Mouse (Mus musculus) limb, embryonic 11.5 days (tissue): ENCODE measurements at regions not wholly inside any gene's neighbourhood (a gene's known extent, or its start where the extent isn't known, plus 50 kb on each side); places are given as distances from the start of the nearest gene placed in this dataset.

Experiments
- ATAC-seq: fragments of 200-750 bp; cut with Nextera tagmentation; 2 replicates; pipeline ENCODE4 v1.8.0; 2017; ENCODE audit warnings: low read depth; ENCODE audit not compliant: insufficient number of reproducible peaks, low FRiP score, low TSS enrichment
- DNase-seq: peaks from one replicate; pipeline ENCODE4 v3.0.0-alpha.2; 2015; ENCODE audit warnings: low spot score
- H3K27ac ChIP-seq: fragments of 300-500 bp; sonication (generic); replicated peaks from 2 replicates; pipeline ENCODE4 v1.5.1; 2014; ENCODE audit warnings: low read depth, mild to moderate bottlenecking, low read length
- H3K27me3 ChIP-seq: fragments of 300-500 bp; sonication (generic); 2 replicates; pipeline ENCODE4 v1.6.1; 2014; ENCODE audit warnings: mild to moderate bottlenecking, low read length, mixed read lengths; ENCODE audit not compliant: control insufficient read depth, insufficient read depth
- H3K36me3 ChIP-seq: fragments of 300-500 bp; sonication (generic); 2 replicates; pipeline ENCODE4 v1.6.1; 2014; ENCODE audit warnings: mild to moderate bottlenecking, low read length, moderate library complexity, mixed read lengths; ENCODE audit not compliant: control insufficient read depth, insufficient read depth
- H3K4me1 ChIP-seq: fragments of 300-500 bp; sonication (generic); 2 replicates; pipeline ENCODE4 v1.6.1; 2014; ENCODE audit warnings: low read length, mixed read lengths; ENCODE audit not compliant: control insufficient read depth, insufficient read depth
- H3K4me2 ChIP-seq: fragments of 300-500 bp; sonication (generic); 2 replicates; pipeline ENCODE4 v1.6.1; 2014; ENCODE audit warnings: low read depth, mild to moderate bottlenecking, moderate library complexity; ENCODE audit not compliant: severe bottlenecking
- H3K4me3 ChIP-seq: fragments of 300-500 bp; sonication (generic); 2 replicates; pipeline ENCODE4 v1.5.1; 2014; ENCODE audit warnings: low read depth, low read length
- H3K9ac ChIP-seq: fragments of 300-500 bp; sonication (generic); 2 replicates; pipeline ENCODE4 v1.6.1; 2014; ENCODE audit warnings: mild to moderate bottlenecking, low read length
- H3K9me3 ChIP-seq: fragments of 300-500 bp; sonication (generic); 2 replicates; pipeline ENCODE4 v1.6.1; 2016; ENCODE audit warnings: low read length; ENCODE audit not compliant: control insufficient read depth
- WGBS: fragments of 180-500 bp; shearing (Covaris S2); extraction: QIAGEN DNeasy Blood & Tissue Kit; methylation state at CpG from one replicate; pipeline ENCODE4 v1.1.7; 2014; 5-methylcytosine and 5-hydroxymethylcytosine counted together

DNA sequence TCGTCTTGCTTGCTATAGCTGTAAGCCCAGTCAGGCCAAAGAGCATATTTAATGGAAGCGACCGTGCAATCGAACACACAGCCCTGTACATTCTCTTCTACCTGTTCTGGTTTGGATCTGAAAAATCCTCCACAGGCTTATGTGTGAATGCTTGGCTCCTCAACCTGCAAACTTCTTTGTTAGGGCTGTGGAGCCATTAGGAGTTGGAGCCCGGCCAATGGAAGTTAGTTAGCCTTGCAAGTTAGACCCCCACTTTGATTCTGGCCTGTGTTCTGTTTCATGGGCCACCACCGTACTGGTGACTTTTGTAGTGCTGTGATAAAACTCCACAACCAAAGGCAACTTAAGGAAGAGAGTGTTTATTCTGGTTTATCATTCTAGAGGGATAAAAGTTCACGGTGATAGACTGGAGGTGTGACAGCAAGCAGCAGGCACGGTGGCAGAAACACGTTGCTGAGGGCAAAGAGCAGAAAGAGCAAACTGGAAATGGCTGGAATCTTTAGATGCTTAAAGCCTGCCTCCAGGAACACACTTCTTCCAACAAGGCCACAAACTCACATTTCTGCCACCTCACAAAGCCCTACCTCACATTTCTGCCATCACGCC is 132.3 kb upstream of the Hes1 start:
- Histone ChIP-seq H3K9ac (no peak overlapping the region), H3K4me2 (no peak overlapping the region), H3K36me3 (no peaks in the 10 kb centered on the region), H3K4me3 (no peak overlapping the region), H3K27ac (no peak overlapping the region), H3K4me1 (no peaks in the 10 kb centered on the region), H3K27me3 (no peaks in the 10 kb centered on the region; the same call in 1 of the 2 replicates), H3K9me3 (no peaks in the 10 kb centered on the region)
- 82% methylated on average over 10 of the region's 10 CpGs for WGBS
- ATAC-seq: no peak
- no peak for DNase-seq

DNA sequence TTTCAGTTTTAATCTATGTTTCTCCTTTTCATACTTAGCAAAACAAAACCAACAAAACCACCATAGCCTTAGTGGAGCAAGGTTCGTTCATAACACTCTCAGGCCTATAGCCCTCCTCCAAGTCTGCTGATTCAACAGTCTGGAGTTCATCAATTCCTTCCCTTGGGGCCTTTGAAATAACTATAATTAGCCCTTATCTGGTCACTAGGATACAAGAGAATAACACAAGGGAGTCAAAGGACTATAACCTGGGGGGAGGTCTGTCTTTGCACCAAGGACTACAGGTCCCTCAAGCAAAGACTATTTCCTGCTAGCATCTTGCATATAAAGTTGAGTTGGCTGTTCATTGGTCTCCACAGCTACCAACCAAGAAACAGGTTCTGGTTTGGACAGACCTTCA is 129.5 kb upstream of the Hes1 start:
- Histone ChIP-seq H3K4me3 (no peak overlapping the region), H3K4me1 (peaks cover 7% of the 10 kb centered on the region), H3K4me2 (no peak overlapping the region), H3K9ac (no peak overlapping the region), H3K9me3 (no peaks in the 10 kb centered on the region), H3K27me3 (peaks cover 2% of the 10 kb centered on the region; the same call in 1 of the 2 replicates), H3K36me3 (no peaks in the 10 kb centered on the region), H3K27ac (no peak overlapping the region)
- DNase-seq: no peak
- 63% methylated on average over 1 of the region's 1 CpGs for WGBS
- no peak for ATAC-seq

DNA sequence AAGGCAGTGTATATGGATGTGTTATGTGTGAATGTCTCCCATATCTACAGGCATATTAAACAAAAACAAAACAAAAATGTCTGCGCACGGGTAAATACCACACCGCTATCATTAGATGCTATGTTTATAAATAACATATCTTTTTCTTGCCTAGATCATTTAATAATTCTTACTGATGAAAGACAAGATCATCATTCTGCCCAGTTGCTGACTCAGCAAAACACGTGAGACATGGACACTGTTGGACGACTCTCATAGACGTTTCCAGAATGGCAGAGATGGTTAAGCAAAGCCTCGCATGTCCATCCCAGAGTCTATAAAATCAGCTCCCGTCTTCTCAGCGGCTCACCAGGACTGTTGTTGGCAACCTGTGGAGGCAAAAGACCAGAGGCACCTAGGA is 125.5 kb upstream of the Hes1 start:
- peaks cover 2% of the 10 kb centered on the region; the same call in 1 of the 2 replicates for H3K27me3 ChIP-seq
- peaks cover 18% of the 10 kb centered on the region for H3K4me1 ChIP-seq
- H3K9ac ChIP-seq: no peak overlapping the region
- no peak overlapping the region for H3K4me2 ChIP-seq
- H3K27ac ChIP-seq: no peak overlapping the region
- 92% methylated on average over 9 of the region's 9 CpGs for WGBS
- ATAC-seq: no peak
- H3K4me3 ChIP-seq: no peak overlapping the region
- DNase-seq: no peak
- H3K36me3 ChIP-seq: no peaks in the 10 kb centered on the region
- H3K9me3 ChIP-seq: no peaks in the 10 kb centered on the region

DNA sequence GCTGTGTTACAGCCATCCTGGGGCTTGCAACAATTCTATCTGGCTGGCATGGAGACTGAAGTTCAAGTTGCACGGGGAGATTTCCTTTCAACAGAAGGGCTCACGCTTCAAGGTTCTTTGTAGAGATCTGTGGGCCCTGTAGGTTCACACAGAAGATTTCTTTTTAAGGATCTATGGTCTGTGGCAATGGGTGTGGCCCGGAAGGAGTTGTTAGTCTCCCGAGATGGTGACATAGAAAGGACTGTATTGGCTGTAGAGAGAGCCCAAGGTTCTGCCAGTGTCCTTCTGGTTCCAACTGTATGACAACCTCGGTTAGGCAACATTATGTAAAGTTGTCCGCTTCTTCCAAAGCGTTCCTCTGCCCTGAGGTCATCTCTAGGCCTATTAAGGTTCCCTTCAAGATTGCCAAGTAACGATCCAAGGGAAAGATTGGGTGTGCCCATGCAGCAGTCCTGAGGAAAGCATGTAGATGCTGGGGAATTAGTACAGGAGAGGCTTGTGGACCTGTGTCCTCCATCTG is 124.8 kb upstream of the Hes1 start:
- DNase-seq: no peak
- H3K9me3 ChIP-seq: no peaks in the 10 kb centered on the region
- no peak overlapping the region for H3K4me3 ChIP-seq
- H3K4me1 ChIP-seq: peaks cover 18% of the 10 kb centered on the region
- no peak overlapping the region for H3K4me2 ChIP-seq
- no peak for ATAC-seq
- WGBS: 79% methylated on average over 8 of the region's 8 CpGs
- H3K9ac ChIP-seq: no peak overlapping the region
- no peak overlapping the region for H3K27ac ChIP-seq
- peaks cover 2% of the 10 kb centered on the region; the same call in 1 of the 2 replicates for H3K27me3 ChIP-seq
- H3K36me3 ChIP-seq: no peaks in the 10 kb centered on the region

DNA sequence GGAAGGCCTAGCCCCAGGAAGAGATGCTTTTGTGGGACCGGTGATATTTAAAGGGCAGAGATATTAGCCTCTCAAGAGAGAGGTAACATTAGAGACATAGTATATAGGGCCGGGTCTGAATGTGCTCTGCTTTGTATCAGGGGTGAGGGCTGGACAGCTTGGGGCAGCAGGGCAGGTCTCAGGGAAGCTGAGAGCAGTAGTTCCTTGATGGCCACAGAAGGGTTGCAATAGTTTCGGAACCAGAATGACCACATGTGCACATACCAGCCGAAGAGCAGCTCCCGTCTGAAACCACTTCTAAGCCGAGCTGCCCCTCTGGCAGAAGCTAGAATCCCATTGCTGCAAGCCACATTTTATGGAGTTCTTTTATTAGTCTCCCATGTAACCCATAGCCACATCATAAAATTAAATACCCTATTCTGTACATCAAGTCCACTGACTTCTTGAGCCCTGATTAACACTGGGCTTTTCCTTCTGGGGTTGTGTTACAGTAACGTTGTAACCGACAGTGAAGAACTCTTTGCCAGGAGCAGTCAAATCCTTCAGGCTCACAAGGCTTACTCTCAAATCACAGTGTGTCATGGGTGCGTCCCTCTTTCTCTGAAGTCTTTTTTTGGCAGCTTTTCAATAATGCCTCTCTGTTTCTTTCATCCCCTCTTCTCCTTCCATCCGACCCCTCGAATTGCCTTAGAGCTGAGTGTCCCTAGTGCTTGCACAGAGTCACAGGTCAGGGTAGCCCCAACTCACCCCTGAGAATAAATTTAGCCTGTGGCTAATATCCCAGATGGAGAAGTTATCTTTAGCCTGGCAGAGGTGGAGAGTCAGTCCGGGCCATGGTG is 124.1 kb upstream of the Hes1 start:
- no peak overlapping the region; the same call in 1 of the 2 replicates for H3K27ac ChIP-seq
- peak; percentile 34 for DNase-seq
- no peak overlapping the region; the same call in 1 of the 2 replicates for H3K9ac ChIP-seq
- peaks cover 20% of the 10 kb centered on the region for H3K4me1 ChIP-seq
- H3K27me3 ChIP-seq: peaks cover 2% of the 10 kb centered on the region; the same call in 1 of the 2 replicates
- peak overlapping the region; percentile 7; the same call in 1 of the 2 replicates for H3K4me2 ChIP-seq
- ATAC-seq: 0 out of 2 replicates have a peak, but pooled peaks have one; percentile 42
- H3K4me3 ChIP-seq: no peak overlapping the region
- 35% methylated on average over 12 of the region's 12 CpGs for WGBS
- H3K36me3 ChIP-seq: no peaks in the 10 kb centered on the region
- H3K9me3 ChIP-seq: no peaks in the 10 kb centered on the region

DNA sequence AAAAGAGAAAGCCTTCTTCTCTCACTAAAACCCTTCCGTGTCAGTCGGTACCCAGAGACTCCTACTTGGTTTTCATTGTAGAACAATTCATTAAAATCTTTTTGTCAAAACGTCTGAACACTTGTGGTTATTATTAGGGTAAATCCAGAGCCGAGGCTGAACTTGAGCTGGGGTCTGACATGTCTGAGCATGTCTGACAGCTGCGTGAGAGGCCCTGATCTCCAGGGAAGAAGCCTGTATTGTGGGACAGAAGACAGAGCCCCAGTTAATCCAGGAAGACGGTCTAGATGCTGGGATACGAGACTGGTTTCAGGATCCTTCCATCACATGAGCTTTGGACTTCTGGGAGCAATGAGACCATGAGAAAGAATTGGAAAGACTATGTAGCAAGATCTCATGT is 122.1 kb upstream of the Hes1 start:
- Histone ChIP-seq H3K4me3 (no peak overlapping the region), H3K27me3 (0 out of 2 replicates have a peak, but pooled peaks cover 2% of the 10 kb centered on the region), H3K4me2 (no peak overlapping the region), H3K27ac (no peak overlapping the region), H3K4me1 (peaks cover 30% of the 10 kb centered on the region), H3K9ac (no peak overlapping the region), H3K36me3 (no peaks in the 10 kb centered on the region), H3K9me3 (no peaks in the 10 kb centered on the region)
- 60% methylated on average over 7 of the region's 7 CpGs for WGBS
- DNase-seq: no peak
- ATAC-seq: no peak

DNA sequence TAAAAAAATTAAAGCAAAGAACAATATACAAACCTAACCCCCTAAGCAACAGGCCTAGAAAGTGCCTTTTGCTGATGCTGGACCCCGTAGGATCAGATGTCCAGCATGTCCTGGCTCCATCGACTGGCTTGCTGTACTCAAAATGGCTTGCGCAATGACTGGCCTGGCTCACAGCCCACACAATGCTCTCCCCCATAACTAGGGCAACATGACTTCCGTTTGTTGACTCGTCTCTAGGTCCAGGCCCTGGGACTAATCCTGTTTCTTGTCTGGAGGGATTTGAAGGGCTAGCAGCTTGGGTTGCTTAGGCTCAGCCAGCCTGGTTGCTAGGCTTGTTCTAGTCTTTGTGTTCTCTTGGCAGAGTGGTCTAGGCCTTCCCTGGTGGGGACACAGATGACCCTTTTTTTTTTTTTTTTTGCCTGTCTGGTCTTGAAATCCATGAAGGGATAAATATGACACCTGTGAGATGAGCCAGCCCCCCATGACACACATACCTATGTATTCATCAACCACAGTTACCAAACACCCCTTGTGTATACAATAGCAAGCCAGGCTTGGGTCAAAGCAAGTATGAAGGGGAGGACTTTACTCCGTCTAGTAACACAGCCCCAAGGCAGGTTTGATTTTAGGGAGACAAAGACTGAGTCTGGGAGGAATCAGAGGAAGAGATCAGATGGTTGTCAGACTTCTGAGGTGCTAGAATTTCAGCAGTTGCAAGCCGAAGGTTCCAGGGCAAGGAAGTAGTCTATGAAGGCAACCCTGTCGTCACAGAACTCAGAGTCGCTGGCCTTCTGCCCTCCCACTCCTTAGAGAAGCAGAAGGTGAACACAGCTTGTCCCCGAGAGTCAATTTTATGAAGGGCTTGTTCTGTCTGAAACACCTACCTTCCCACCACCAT is 120.0 kb upstream of the Hes1 start:
- 86% methylated on average over 10 of the region's 10 CpGs for WGBS
- no peaks in the 10 kb centered on the region for H3K27me3 ChIP-seq
- H3K9me3 ChIP-seq: no peaks in the 10 kb centered on the region
- no peak overlapping the region for H3K4me2 ChIP-seq
- ATAC-seq: no peak
- H3K36me3 ChIP-seq: no peaks in the 10 kb centered on the region
- no peak overlapping the region for H3K4me3 ChIP-seq
- no peak overlapping the region for H3K27ac ChIP-seq
- no peak for DNase-seq
- H3K4me1 ChIP-seq: peaks cover 29% of the 10 kb centered on the region
- no peak overlapping the region for H3K9ac ChIP-seq

DNA sequence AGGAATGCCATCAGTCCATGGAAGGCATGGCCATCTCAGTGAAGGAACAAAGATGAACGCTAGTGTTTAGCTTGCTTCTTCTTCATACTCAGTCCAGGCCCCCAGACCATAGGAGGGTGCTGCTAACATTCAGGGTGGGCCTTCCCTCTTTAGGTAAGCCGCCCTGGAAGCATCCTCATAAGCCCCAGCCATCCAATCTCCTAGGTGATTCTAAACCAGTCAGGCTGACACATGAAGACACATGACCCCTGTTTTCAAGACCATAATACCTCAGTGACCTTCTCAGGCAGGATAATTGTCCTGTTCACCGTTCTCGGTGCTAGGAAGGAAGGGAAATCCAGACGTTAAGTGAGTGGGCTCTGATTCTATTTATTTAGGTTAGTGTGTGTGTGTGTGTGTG is 119.2 kb upstream of the Hes1 start:
- no peaks in the 10 kb centered on the region for H3K27me3 ChIP-seq
- no peak overlapping the region for H3K9ac ChIP-seq
- DNase-seq (no peak), ATAC-seq (no peak)
- H3K4me2 ChIP-seq: no peak overlapping the region
- no peaks in the 10 kb centered on the region for H3K36me3 ChIP-seq
- H3K4me3 ChIP-seq: no peak overlapping the region
- peaks cover 25% of the 10 kb centered on the region for H3K4me1 ChIP-seq
- no peak overlapping the region for H3K27ac ChIP-seq
- no peaks in the 10 kb centered on the region for H3K9me3 ChIP-seq
- WGBS: 61% methylated on average over 5 of the region's 5 CpGs
